Mouse (Mus musculus) B cell, adult 2 months (primary cell): ENCODE results near the gene Clmn.
"Not testable (repeated sequence)": the region's sequence is repeated elsewhere in the genome, so short reads cannot be mapped to it uniquely, and the experiment has no call there.

Experiments used
- DNase-seq, 2 experiments: peaks; one replicate each; pipeline ENCODE4 v3.0.0; 2022

Gene Clmn

DNA sequence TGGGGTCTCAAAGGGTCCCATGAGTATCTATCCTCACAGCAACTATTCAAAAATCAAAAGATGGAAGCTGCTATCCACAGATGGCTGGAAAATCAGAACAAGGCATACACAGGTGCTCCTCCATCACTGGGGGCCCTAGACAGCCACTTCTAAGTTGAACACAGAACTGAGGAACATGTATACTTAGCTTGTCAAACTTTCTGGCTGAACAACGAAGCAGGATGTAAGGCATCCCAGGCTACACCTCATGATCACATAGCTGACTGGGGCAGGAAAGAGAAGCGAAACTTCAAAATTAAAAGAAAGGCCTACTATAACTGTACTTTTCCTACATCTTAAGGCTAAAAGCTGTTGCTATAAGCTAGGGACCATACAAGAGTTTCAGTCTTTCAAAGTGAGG, 115.9 kb downstream of the Clmn start:
- peak; percentile 31 to 49 for DNase-seq

DNA sequence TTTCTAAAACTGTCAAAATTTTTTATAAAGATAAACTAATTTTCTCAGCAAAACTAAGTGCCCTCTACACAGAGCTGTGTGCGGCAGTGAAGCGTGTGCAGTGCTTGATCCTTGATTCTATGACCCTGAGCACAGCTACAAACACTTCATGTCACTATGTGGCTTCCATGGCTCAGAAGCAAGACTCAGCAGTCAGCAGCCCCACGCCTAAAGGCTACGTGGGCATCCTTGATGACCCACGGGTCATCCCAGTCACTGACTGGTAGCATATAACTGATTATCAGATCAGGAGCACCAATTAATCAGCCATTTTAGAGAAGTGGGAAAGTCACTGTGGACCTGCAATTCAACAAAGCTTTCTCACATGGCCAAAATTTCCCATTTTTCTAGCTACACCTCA, 117.6 kb downstream of the Clmn start:
- DNase-seq = no peak

DNA sequence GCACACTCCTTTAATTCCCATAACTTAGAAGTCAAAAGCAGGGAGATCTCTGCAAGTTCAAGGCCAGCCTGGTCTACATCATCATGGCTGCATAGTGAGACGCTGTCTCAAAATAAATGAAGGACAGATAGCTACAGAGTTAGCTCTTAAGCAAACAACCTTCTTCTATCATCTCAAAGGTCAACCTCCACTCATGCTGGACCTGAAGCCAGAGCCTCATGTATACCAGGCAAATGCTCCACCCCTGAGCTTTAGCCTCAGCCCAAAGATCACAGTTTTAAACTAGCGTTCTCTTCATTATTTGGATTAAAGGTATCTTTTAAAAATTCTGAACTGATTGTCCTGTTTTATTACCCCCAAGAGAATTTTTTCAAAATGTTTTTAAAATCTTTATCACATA, 118.3 kb downstream of the Clmn start:
- DNase-seq = no peak

DNA sequence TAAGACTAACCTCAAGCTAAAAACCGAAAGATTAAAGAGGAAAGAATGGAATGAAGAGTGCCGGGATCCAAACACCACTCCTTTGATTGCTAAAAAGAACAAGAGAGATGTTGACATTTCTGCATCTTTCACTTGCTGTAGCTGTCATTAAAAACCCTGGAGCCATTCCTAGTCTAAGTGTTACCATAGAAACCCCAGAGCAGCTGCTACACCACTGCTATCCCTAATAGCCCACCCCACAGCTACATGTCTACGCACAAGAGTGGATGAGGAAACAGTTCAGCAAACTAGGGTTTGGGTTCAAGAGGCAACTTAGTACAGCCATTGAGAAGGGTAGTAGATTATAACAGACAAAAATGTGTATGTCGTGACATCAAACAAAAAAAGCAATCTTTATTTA, 121.2 kb downstream of the Clmn start:
- no peak for DNase-seq

DNA sequence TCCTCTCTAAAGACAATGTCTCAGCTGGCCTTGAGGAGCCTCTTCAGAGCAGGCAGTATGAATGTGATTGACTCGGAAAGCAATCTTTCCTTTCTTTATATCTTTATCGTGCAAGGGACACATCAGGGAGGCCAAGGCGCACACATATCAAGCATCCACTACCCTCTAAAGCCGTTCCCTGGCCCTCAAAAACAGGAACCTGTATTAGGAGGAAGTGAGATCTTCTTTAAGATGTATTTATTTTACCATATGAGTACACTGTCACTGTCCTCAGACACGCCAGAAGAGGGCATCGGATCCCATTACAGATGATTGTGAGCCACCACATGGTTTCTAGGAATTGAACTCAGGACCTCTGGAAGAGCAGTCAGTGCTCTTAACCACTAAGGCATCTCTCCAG, 122.6 kb downstream of the Clmn start:
- DNase-seq = peak; percentile 59 to 68

DNA sequence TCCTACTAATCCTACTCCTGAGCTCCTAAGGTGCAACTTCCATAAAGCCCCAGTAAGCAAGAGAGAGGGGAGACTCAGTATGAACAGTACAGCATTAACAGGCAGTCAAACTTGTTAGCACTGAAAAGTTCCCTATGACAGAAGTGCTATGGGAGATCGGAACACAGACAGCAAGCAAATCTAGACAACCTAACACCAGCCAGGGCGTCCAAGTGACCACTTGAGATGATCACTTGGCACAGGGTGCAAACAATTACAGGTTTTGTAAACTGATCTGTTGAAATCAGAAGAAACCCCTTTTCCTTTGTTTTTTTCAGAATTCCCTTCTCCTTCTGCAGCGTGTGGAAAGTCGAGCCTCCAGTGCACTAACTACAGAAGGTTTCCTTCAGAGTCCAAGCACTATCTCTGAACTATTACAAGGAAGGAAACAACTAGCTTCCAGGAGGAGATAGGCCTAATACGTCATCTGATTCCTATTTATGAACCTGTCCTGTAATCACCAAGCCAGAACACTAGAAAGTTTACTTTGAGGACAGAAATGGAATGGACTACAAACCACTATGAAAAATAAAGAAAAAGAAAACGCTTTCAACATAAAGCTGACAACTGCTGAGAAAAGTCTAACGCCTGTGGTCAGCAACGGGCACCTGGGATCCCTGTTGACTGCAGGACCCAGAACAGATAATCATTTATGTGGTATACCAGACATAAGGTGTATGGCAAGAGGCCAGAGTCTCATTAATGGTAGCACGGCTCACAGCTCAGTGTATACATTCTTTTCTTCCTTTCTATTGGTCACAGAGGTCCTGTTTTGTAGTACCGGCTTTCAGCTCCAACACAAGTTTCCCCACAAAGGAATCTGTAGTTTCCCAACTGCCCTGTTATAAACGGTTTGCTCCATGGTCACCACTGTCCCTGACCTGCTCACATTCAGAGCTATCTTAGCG, 123.8 kb downstream of the Clmn start:
- no peak for DNase-seq

DNA sequence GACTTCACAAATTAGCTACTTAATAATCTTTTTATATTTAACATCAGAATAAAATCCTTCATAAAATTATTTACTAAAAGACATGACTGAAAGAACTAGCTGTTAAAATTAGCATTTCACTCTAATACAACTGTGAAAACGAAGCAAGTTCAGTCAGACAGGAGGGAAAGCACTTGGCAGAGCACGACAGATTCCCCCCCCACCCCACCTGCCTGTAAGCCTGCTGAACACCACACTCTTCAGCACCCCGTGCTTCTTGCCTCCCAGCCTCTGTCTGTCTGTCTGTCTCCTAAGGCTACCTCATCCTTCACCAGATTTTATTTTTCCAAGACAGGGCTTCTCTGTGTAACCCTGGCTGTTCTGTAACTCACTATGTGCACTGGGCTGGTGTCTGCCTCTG, 125.9 kb downstream of the Clmn start:
- DNase-seq = no peak

DNA sequence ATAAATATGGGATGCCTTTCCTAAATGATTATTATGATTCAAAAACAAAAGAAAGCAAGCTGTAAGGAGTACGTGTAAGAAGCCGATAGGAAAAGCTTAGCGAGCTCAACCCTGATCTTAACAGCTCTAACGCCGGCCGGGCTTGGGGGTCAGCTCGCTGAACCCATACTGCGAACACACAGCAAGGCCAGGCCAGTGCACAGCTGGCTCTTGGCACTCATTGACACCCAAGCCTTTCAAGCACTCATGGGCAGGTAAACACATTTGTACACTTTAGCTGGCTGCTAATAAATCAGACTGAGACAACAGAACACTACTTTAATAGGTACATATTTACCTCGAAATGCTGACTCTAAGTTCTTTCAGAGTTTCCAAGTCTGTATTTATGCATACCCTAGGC, 126.4 kb downstream of the Clmn start:
- DNase-seq = no peak

DNA sequence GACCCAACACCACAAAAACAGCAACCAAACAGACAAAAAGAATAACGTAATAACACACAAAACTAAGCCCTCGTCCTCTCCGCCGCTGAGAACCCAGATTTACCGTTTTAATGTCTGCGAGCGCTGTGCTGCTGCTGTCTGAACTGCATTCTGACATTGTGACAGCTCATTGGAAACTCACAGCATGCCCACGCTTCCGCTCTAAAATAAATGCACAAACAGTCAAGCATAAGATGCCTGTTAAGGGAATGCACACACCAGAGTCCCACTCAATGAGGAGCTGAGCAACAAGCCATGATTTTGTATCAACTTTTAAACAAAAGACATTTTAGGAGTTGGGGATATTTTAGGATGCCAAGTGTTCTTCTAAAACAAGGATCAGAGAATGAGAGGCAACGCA, 127.2 kb downstream of the Clmn start:
- DNase-seq = no peak

DNA sequence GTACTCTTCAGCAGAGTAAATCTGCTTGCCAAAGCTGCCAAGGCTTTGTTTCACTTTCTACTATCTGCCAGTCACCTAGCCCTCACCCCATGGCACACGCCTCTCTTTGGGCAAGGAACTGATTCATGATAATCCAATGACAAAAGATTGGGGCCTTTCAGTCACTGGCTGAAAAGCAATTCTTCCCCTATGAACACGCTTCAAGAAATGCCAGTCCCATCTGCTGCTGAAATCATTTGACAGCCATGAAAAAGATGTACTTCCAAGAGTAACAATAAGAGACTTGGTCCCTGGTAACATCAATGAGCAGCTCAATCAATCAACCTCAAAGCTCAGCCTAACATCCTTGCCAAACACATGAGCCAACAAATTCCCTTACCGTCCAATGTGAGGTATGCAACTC, 128.9 kb downstream of the Clmn start:
- DNase-seq = no peak

DNA sequence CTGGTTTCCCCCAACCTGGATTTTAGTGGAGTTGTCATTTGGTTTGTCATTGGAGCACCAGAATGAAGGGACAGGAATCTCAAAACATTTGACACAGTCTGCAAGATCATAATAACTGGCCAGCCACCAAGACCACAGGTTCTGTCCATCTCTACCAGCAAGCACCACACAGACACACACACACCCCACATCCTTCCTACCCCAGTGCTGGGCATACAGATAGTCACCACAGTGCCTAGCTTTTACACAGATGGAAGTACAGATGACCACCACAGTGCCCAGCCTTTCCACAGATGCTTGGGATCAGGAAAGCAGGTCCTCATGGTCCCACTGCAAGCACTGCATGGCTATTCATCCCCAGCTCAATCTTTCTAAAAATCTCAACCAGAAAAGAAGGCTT, 131.7 kb downstream of the Clmn start:
- DNase-seq = no peak

DNA sequence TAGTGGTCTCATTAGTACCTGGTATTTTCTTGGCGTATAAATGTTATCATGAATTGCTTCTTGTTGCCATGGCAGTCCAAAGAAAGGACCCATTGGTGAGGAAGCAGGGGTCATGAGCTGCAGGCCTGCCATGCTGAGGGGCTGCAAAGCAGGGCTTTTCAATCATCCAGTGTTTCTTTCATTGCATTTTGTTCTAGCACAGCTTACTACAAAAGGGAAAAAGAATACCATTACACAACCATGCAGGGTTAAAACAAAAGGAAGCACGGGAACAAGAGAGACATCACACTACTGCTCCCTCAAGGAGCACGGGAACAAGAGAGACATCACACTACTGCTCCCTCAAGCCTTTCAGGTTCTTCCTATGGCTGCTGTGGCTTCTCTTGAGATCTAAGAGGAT, 133.1 kb downstream of the Clmn start:
- no peak for DNase-seq

DNA sequence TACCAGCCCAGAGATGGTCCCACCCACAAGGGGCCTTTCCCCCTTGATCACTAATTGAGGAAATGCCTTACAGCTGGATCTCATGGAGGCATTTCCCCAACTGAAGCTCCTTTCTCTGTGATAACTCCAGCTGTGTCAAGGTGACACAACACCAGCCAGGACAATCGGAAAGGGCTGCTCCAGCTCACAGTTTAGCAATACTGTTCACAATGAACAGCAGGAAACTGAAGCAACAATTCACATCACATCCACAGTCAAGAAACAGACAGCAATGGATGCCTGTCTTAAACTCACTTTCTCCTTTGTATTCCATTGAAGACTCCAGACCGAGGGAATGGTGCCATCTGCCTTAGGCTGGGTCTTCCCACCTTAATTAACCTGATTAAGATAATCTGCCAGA, 138.4 kb downstream of the Clmn start:
- not testable (repeated sequence) for DNase-seq

DNA sequence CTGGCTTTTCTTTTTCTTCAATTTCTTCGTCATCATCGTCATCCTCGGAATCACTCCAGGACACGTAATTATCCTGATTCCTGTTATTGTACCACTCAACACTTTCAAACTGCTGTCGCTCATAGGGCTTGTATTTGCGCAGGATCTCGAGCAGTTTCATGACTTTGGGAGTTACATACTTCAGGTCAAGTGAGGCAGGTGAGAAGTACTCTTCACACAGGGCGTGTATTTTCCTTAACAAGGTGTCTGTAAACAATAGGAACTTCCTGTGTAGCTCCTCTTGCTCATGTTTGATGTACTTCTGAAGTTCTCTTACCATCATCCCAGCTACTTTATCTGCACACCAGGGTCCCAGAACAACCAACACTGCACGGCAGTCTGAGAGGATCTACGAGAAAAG, 142.8 kb downstream of the Clmn start:
- no peak for DNase-seq

DNA sequence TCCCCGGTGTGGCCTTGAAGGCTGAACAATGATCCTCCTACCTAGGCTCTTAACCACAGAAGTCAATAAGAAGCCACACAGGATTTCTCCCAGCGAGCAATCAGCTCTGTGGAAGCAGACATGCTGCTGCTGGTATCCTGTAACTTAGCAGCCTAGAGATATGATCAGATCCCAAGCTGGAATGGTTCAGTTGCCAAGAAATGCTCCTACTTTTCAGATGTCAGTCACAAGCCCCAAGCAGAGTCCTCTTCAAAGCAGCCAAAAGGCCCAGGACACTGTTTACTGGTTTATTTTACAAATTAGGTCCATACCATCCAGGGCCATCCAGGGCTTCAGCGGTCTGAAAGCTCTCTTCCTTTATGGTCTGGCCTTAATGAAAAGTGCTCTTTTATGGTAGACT, 143.9 kb downstream of the Clmn start:
- no peak for DNase-seq

DNA sequence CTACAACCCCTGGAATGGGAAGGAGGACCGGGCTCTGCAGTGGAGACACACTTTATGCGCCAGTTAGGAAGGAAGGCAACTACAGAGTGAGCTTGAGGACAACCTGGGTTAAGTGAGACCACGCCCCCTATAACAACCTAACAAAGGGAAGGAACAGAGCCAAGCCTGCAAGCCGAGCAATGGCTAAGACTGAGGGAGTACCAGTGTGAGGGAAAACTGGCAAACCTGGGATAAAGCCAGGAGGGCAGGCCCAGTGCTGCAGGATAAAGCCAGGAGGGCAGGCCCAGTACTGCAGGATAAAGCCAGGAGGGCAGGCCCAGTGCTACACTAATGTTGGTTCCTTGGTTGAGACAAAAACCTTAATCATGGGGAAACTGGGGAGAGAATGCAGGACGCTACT, 145.9 kb downstream of the Clmn start:
- no peak for DNase-seq

DNA sequence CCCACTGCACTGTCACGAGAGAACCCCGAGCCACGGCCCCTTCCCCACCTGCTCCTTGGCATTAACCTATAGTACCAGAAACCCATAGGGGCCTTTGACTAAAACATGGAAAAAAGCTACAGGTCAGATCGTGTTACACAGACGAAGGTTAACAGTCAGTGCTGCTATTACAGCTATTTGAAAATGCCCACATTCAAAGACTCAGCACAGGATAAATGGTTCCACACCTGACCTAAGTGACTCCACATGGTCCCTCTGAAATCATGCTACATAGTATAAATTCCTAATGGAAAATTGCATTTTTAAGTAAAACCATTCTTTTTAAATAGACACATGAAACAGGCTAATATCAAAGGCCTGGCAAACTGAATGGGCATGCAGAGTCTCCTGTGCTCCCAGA, 148.5 kb downstream of the Clmn start:
- no peak for DNase-seq

DNA sequence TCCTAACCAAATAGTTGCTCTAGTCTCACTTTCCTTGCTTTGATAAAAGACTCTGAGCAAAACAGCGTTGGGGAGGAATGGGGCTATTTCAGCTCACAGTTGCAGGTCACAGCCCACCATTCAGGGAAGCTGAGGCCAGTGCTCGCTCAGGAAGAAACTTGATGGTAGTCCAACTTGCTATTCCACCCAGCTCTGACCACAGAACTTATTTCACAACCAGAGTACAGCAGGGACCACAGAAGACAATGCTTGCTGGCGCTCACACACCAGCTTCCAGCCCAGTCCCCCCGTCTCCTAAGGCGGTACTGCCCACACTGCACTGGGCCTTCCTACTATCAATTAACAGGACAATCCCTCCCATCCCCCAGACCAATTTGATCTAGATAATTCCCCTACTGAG, 149.4 kb downstream of the Clmn start:
- DNase-seq = no peak
